Mouse (Mus musculus): ENCODE measurements around the gene Trim63. TPM values are rescaled to one million over a fixed set of nuclear protein-coding genes. Genes with fewer than 3 reads are reported as not detected.

The Trim63 gene
- total and polyA plus RNA-seq, 2 experiments = 0.09 TPM; not detected in 1

DNA sequence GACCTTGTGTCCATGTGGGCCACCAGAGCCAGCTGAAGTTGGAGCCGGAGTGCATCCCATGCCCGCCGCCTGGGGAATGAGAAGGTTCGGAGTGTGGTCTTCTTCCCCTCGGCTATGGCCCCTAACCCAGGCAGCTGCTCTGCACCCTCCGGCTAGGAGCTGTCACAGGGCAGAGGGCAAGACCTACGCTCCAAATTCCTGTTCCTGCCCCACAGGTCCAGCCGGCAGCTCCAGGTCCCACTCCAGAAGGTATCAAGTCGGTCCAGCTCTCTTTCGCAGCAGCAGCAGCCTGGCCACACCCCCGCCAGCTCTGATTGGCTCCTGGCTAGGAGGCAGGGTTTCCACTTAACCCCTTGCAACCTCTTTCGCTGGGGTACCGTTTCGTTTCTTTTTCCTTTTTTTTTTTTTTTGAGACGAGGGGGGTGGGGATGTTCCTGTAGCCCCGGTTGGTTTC lies 57.4 kb downstream of the Trim63 start:
- under 1% methylated on average over 16 of the region's 16 CpGs for WGBS
- H3K27me3 ChIP-seq (ENCODE audit: control insufficient read depth, insufficient read depth, low read length) = no peaks in the 10 kb centered on the region
- TF ChIP-seq POLR2A (IDR thresholded peaks at IDR 0.05; ENCODE audit: extremely low read depth, insufficient read depth, low read length) (peak; percentile 71), CTCF (IDR thresholded peaks at IDR 0.05; ENCODE audit: low read depth, low read length) (no peak)
- peak overlapping the region; percentile 65 for H3K9ac ChIP-seq (ENCODE audit: low read depth, low read length)
- H3K36me3 ChIP-seq (ENCODE audit: control insufficient read depth, insufficient read depth, low read length) = no peaks in the 10 kb centered on the region
- H3K4me1 ChIP-seq (ENCODE audit: control insufficient read depth, insufficient read depth, low read length) = 0 out of 2 replicates have a peak, but pooled peaks cover 2% of the 10 kb centered on the region
- peak overlapping the region; percentile 56 for H3K4me3 ChIP-seq (ENCODE audit: insufficient read depth, low read depth, low read length)
- peak overlapping the region; percentile 58 for H3K27ac ChIP-seq (replicated peaks; ENCODE audit: insufficient read depth, low read depth, low read length)
- peak; percentile 75 for DNase-seq (ENCODE audit: extremely low read depth, low read depth, low spot score)
- no peaks in the 10 kb centered on the region for H3K79me2 ChIP-seq (ENCODE audit: control insufficient read depth, insufficient read depth, low read length)

GRCm38 (mm10) chr4:134373295-134373694 lies 58.4 kb downstream of the Trim63 start:
- Histone ChIP-seq H3K27ac (replicated peaks; ENCODE audit: insufficient read depth, low read depth, low read length) (no peak overlapping the region), H3K4me3 (ENCODE audit: insufficient read depth, low read depth, low read length) (no peak overlapping the region), H3K9ac (ENCODE audit: low read depth, low read length) (no peak overlapping the region), H3K36me3 (ENCODE audit: control insufficient read depth, insufficient read depth, low read length) (no peaks in the 10 kb centered on the region), H3K27me3 (ENCODE audit: control insufficient read depth, insufficient read depth, low read length) (no peaks in the 10 kb centered on the region), H3K79me2 (ENCODE audit: control insufficient read depth, insufficient read depth, low read length) (no peaks in the 10 kb centered on the region), H3K4me1 (ENCODE audit: control insufficient read depth, insufficient read depth, low read length) (0 out of 2 replicates have a peak, but pooled peaks cover 2% of the 10 kb centered on the region)
- 84% methylated on average over 8 of the region's 8 CpGs for WGBS
- no peak for DNase-seq (ENCODE audit: extremely low read depth, low read depth, low spot score)
- TF ChIP-seq CTCF (IDR thresholded peaks at IDR 0.05; ENCODE audit: low read depth, low read length) (no peak), POLR2A (IDR thresholded peaks at IDR 0.05; ENCODE audit: extremely low read depth, insufficient read depth, low read length) (no peak)

DNA sequence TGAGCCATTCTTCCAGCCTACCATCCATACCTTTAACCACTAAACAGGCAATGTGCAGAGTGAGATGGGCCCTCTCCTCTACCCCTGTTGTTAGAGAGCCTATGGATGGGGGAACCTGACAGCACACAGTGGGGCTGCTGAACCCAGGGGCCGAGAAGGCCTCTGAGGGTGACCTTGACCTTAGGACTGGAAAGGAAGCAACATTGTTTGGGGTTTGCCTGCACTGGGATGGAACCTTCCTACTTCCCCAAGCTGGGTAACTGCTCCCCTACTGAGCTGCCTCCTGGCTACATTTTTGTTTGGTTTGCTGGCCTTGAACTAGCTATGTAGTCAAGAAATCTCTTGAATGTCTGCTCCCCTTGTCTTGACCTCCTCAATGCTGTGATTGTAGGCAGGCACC lies 59.4 kb downstream of the Trim63 start:
- Histone ChIP-seq H3K9ac (ENCODE audit: low read depth, low read length) (no peak overlapping the region), H3K27ac (replicated peaks; ENCODE audit: insufficient read depth, low read depth, low read length) (no peak overlapping the region), H3K79me2 (ENCODE audit: control insufficient read depth, insufficient read depth, low read length) (no peaks in the 10 kb centered on the region), H3K36me3 (ENCODE audit: control insufficient read depth, insufficient read depth, low read length) (no peaks in the 10 kb centered on the region), H3K4me3 (ENCODE audit: insufficient read depth, low read depth, low read length) (no peak overlapping the region), H3K4me1 (ENCODE audit: control insufficient read depth, insufficient read depth, low read length) (0 out of 2 replicates have a peak, but pooled peaks cover 2% of the 10 kb centered on the region), H3K27me3 (ENCODE audit: control insufficient read depth, insufficient read depth, low read length) (no peaks in the 10 kb centered on the region)
- no peak for DNase-seq (ENCODE audit: extremely low read depth, low read depth, low spot score)
- TF ChIP-seq POLR2A (IDR thresholded peaks at IDR 0.05; ENCODE audit: extremely low read depth, insufficient read depth, low read length) = no peak
- TF ChIP-seq CTCF (IDR thresholded peaks at IDR 0.05; ENCODE audit: low read depth, low read length) = no peak
- WGBS = 48% methylated on average over 1 of the region's 1 CpGs

GRCm38 (mm10) chr4:134378089-134378615 lies 63.2 kb downstream of the Trim63 start:
- Histone ChIP-seq H3K27me3 (ENCODE audit: control insufficient read depth, insufficient read depth, low read length) (no peaks in the 10 kb centered on the region), H3K27ac (replicated peaks; ENCODE audit: insufficient read depth, low read depth, low read length) (no peak overlapping the region), H3K79me2 (ENCODE audit: control insufficient read depth, insufficient read depth, low read length) (no peaks in the 10 kb centered on the region), H3K36me3 (ENCODE audit: control insufficient read depth, insufficient read depth, low read length) (no peaks in the 10 kb centered on the region), H3K9ac (ENCODE audit: low read depth, low read length) (no peak overlapping the region), H3K4me1 (ENCODE audit: control insufficient read depth, insufficient read depth, low read length) (no peaks in the 10 kb centered on the region), H3K4me3 (ENCODE audit: insufficient read depth, low read depth, low read length) (no peak overlapping the region)
- no peak for TF ChIP-seq POLR2A (IDR thresholded peaks at IDR 0.05; ENCODE audit: extremely low read depth, insufficient read depth, low read length)
- TF ChIP-seq CTCF (IDR thresholded peaks at IDR 0.05; ENCODE audit: low read depth, low read length) = no peak
- WGBS = 63% methylated on average over 10 of the region's 10 CpGs
- no peak for DNase-seq (ENCODE audit: extremely low read depth, low read depth, low spot score)

Other genes starting within 250 kb of the Trim63 start
- 20.0 and 26.8 TPM in 2 replicates for gene Cd52, start 220.0 kb upstream of the Trim63 start, total RNA-seq (2014; rRNA removed)
- gene Cd52, start 220.0 kb upstream of the Trim63 start, polyA plus RNA-seq (2012; rRNA removed) = 7.6 and 10.4 TPM in 2 replicates
- gene Ubxn11, start 212.6 kb upstream of the Trim63 start, total RNA-seq (2014; rRNA removed) = 0.09 and 0.34 TPM in 2 replicates
- gene Ubxn11, start 212.6 kb upstream of the Trim63 start, polyA plus RNA-seq (2012; rRNA removed) = 0.66 and 1.2 TPM in 2 replicates
- 6.0 and 10.3 TPM in 2 replicates for gene Sh3bgrl3, start 186.3 kb upstream of the Trim63 start, total RNA-seq (2014; rRNA removed)
- gene Sh3bgrl3, start 186.3 kb upstream of the Trim63 start, polyA plus RNA-seq (2012; rRNA removed) = 36.6 and 45.0 TPM in 2 replicates
- gene Cep85, start 128.0 kb upstream of the Trim63 start, total RNA-seq (2014; rRNA removed) = 99.8 and 108 TPM in 2 replicates
- 50.5 and 61.5 TPM in 2 replicates for gene Cep85, start 128.0 kb upstream of the Trim63 start, polyA plus RNA-seq (2012; rRNA removed)
- not detected in 2 replicates for gene Gm7534, start 112.1 kb upstream of the Trim63 start, total RNA-seq (2014; rRNA removed)
- not detected in 2 replicates for gene Gm7534, start 112.1 kb upstream of the Trim63 start, polyA plus RNA-seq (2012; rRNA removed)
- not detected in 2 replicates for gene Catsper4, start 87.7 kb upstream of the Trim63 start, total RNA-seq (2014; rRNA removed)
- not detected in 2 replicates for gene Catsper4, start 87.7 kb upstream of the Trim63 start, polyA plus RNA-seq (2012; rRNA removed)
- 0.07 and 0.09 TPM in 2 replicates for gene Cnksr1, start 76.7 kb upstream of the Trim63 start, total RNA-seq (2014; rRNA removed)
- 0.17 and 0.21 TPM in 2 replicates for gene Cnksr1, start 76.7 kb upstream of the Trim63 start, polyA plus RNA-seq (2012; rRNA removed)
- not detected in 2 replicates for gene E130218I03Rik, start 71.5 kb upstream of the Trim63 start, total RNA-seq (2014; rRNA removed)
- not detected in 2 replicates for gene E130218I03Rik, start 71.5 kb upstream of the Trim63 start, polyA plus RNA-seq (2012; rRNA removed)
- 2.9 and 3.2 TPM in 2 replicates for gene Zfp593, start 69.5 kb upstream of the Trim63 start, total RNA-seq (2014; rRNA removed)
- gene Zfp593, start 69.5 kb upstream of the Trim63 start, polyA plus RNA-seq (2012; rRNA removed) = 4.6 and 6.8 TPM in 2 replicates
- gene Gm30191, start 68.2 kb upstream of the Trim63 start, total RNA-seq (2014; rRNA removed) = not detected in 2 replicates
- not detected in 2 replicates for gene Gm30191, start 68.2 kb upstream of the Trim63 start, polyA plus RNA-seq (2012; rRNA removed)
- gene Grrp1, start 61.0 kb upstream of the Trim63 start, total RNA-seq (2014; rRNA removed) = 0.13 and 0.28 TPM in 2 replicates
- gene Grrp1, start 61.0 kb upstream of the Trim63 start, polyA plus RNA-seq (2012; rRNA removed) = 0.27 and 0.29 TPM in 2 replicates
- gene Pdik1l, start 27.2 kb upstream of the Trim63 start, total RNA-seq (2014; rRNA removed) = 7.4 and 7.8 TPM in 2 replicates
- gene Pdik1l, start 27.2 kb upstream of the Trim63 start, polyA plus RNA-seq (2012; rRNA removed) = 2.6 and 2.7 TPM in 2 replicates
- gene Slc30a2, start 28.1 kb downstream of the Trim63 start, total RNA-seq (2014; rRNA removed) = under 0.01 and 0.07 TPM in 2 replicates
- gene Slc30a2, start 28.1 kb downstream of the Trim63 start, polyA plus RNA-seq (2012; rRNA removed) = not detected in 2 replicates
- gene Extl1, start 68.7 kb downstream of the Trim63 start, total RNA-seq (2014; rRNA removed) = 0.47 and 1.6 TPM in 2 replicates
- gene Extl1, start 68.7 kb downstream of the Trim63 start, polyA plus RNA-seq (2012; rRNA removed) = 5.6 and 6.6 TPM in 2 replicates
- gene Pafah2, start 81.2 kb downstream of the Trim63 start, total RNA-seq (2014; rRNA removed) = 74.7 and 78.2 TPM in 2 replicates
- gene Pafah2, start 81.2 kb downstream of the Trim63 start, polyA plus RNA-seq (2012; rRNA removed) = 79.3 and 116 TPM in 2 replicates
- 4.4 and 12.8 TPM in 2 replicates for gene Stmn1, start 153.2 kb downstream of the Trim63 start, total RNA-seq (2014; rRNA removed)
- gene Stmn1, start 153.2 kb downstream of the Trim63 start, polyA plus RNA-seq (2012; rRNA removed) = 0.49 and 2.8 TPM in 2 replicates
- gene Paqr7, start 181.6 kb downstream of the Trim63 start, total RNA-seq (2014; rRNA removed) = 18.7 and 20.3 TPM in 2 replicates
- 46.1 and 58.5 TPM in 2 replicates for gene Paqr7, start 181.6 kb downstream of the Trim63 start, polyA plus RNA-seq (2012; rRNA removed)
- 0.09 and 0.34 TPM in 2 replicates for gene Aunip, start 195.9 kb downstream of the Trim63 start, total RNA-seq (2014; rRNA removed)
- not detected in 2 replicates for gene Aunip, start 195.9 kb downstream of the Trim63 start, polyA plus RNA-seq (2012; rRNA removed)
- 50.9 and 55.1 TPM in 2 replicates for gene Mtfr1l, start 220.3 kb downstream of the Trim63 start, total RNA-seq (2014; rRNA removed)
- 80.1 and 96.7 TPM in 2 replicates for gene Mtfr1l, start 220.3 kb downstream of the Trim63 start, polyA plus RNA-seq (2012; rRNA removed)
- 0.74 and 1.1 TPM in 2 replicates for gene Selenon, start 237.0 kb downstream of the Trim63 start, total RNA-seq (2014; rRNA removed)
- gene Selenon, start 237.0 kb downstream of the Trim63 start, polyA plus RNA-seq (2012; rRNA removed) = 1.2 and 2.4 TPM in 2 replicates